Mouse (Mus musculus): ENCODE data around the gene Fam76a.

Fam76a gene

DNA sequence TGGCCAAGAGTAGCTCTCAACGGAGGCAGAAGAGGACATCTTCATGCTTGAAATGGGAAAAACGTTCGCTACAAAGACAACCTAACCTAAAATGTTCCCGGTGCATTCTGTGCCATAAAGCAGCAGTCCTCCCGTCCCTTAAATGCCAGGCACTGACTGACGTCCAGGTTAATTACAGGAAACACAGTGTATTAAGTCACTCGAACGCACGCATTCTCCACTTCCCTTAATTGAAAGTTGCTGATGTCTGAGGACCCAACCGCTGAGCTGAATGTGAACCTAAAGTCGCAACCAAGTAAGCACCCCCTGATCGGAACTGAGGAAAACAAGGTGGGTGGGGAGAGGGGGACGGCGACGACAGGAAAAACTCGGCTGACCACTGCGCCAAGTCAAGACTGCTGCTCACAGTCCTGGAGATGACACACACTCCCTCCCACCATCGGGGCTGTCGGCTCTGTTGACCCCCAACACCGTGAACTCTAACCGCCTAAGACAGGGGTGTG, 38.7 kb downstream of the Fam76a start:
- DNase-seq = no peak

DNA sequence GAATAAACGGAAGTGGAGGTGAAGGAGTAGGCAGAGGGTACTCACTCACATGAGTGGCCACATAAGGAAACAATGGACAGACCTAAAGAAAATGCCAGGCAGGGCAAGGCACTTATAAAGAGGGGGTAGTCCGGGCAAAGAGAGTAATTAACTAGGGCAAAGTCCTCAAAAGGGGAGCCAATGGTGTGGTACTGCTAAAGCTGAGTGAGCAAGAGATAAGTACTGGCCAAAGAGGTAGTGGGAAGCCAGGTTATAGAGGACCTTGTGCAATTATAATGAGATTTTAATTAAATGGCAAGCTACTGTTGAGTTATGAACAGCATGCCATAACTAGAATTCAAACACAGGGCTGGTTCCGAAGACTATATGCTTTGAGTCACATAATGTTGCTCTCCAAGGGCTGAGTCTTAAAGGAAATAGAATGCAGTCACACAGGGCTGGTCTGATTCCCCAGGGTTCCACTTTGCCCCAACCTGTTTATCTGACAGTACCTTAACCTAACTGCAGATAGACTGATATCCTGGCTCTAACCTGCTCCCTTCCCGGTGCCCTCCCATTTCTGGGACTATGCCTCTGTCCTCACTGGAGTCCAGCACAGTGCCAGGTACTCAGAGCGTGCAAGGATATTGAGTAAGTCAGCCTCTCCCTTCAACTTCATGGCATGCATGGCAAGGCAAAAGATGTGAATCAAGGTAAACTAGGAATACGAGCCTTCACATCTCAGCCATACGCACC, 47.8 kb downstream of the Fam76a start:
- DNase-seq = no peak

GRCm38 (mm10) chr4:132873481-132874362, 48.6 kb downstream of the Fam76a start:
- DNase-seq = no peak

DNA sequence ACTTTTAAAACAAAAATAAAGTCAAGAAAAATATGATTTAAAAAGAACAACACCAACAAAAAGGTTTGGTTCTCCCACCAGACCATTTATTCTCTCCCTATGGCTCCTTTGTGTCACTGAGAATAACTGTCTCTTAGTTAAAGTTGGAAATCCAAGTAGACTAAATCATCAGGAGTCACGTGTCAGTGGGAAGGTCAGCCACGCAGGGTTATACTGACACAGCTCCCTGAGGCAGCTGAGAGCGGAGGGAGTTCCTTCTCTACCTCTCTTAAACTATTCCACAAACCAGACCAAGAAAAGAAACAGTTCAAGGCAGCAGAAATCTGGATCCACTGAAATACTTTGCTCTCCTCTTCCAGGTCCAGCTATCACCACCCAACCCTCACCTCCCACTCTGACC, 51.2 kb downstream of the Fam76a start:
- DNase-seq = no peak

- no peak for DNase-seq
Observed at GRCm38 (mm10) chr4:132864856-132865255, 57.5 kb downstream of the Fam76a start.

- no peak for DNase-seq
Observed at GRCm38 (mm10) chr4:132863012-132863411, 59.3 kb downstream of the Fam76a start.

GRCm38 (mm10) chr4:132860880-132861279, 61.5 kb downstream of the Fam76a start:
- DNase-seq = no peak
